9 mouse cellular contexts compared by ENCODE assay signal in the genomic region with DNA sequence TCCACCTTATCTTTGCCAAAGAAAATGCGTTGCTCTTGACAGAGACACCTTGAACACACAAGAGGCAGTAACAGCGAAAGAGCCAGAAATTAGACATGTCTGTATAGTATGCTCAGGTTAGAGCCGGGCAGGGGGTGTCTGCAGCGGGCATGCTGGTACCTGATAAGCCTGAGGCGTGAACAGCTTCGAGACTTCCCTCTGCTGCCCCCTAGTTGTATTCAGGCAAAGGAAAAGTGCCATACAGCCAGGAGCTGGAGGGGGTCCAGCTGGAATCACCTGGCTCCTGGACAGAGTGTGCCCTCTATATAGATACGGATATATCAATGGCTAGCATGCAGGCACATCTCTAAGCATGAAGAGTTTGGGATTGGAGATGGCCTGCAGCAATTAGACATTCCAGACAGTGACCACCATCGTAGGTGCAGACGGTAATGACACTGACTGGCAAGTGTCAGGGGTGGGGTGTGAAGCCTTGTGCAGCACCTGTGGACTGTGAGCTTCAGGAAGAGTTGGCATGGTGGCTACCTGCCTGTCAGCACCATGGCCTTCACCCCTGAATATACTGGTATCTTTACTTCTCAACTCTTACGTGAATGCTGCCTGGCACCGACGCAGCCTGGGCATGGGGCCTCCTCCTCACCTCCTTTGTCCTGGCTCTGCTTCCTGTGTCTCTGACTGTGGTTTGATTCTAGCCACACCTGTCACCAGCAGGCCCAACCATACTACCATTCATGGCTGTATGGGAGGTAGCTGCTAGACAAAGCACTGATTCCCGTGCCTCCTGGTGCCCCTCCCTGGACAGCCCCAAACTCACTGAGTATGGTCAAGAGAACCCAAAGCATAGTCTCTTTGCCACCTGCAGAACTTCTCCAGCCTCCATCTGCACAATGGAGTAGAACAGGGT. TPM values are rescaled to one million over a fixed set of nuclear protein-coding genes. Genes with fewer than 3 reads are reported as not detected.
A peak's percentile ranks its signal among the peaks of the same experiment; 100 is the strongest.
DNase-seq lines count a peak whose midpoint lies in the region; ATAC-seq and TF ChIP-seq lines count a peak whose summit lies in the region.
"Had no signal": no experiment of that assay in that cellular context is flagged by ENCODE, and none has a peak within 500 bp of the region (broad histone marks: within the 10 kb centered on the region; RNA-seq: fewer than 3 reads in every experiment).

No protein-coding gene starts in this region.

- no peaks in the 10 kb centered on the region for H3K9me3 ChIP-seq in heart, postnatal 0 days (replicated peaks; ENCODE audit: control insufficient read depth, low read length)
- H3K9me3 ChIP-seq in lung, embryonic 14.5 days (ENCODE audit: low read depth, low read length), result no peaks in the 10 kb centered on the region
- no peaks in the 10 kb centered on the region for H3K9me3 ChIP-seq in neural tube, embryonic 15.5 days (replicated peaks)

- H3K27ac ChIP-seq in testis, adult 2 months (ENCODE audit: control insufficient read depth, insufficient read depth, low read depth, low read length), result no peak overlapping the region
- H3K27ac ChIP-seq in heart, postnatal 0 days (ENCODE audit: low read depth), result no peak overlapping the region
- no peak overlapping the region for H3K27ac ChIP-seq in lung, embryonic 14.5 days (ENCODE audit: low read depth)
- no peak overlapping the region for H3K27ac ChIP-seq in neural tube, embryonic 15.5 days (replicated peaks)

- no peak overlapping the region for H3K4me2 ChIP-seq in heart, postnatal 0 days (ENCODE audit: low read depth, low read length)
- H3K4me2 ChIP-seq in lung, embryonic 14.5 days, result no peak overlapping the region
- no peak overlapping the region for H3K4me2 ChIP-seq in neural tube, embryonic 15.5 days

- no peak overlapping the region for H3K4me3 ChIP-seq in testis, adult 2 months (ENCODE audit: control insufficient read depth, low read depth, low read length)
- no peak overlapping the region for H3K4me3 ChIP-seq in heart, postnatal 0 days (ENCODE audit: low read depth, low read length)
- no peak overlapping the region for H3K4me3 ChIP-seq in lung, embryonic 14.5 days (ENCODE audit: low read depth, low read length)
- H3K4me3 ChIP-seq in neural tube, embryonic 15.5 days (replicated peaks), result no peak overlapping the region
- H3K4me3 ChIP-seq: myocyte had no signal

- no peak for TF ChIP-seq POLR2A in testis, adult 2 months (IDR thresholded peaks at IDR 0.05; ENCODE audit: control insufficient read depth, low read depth, low read length)

- TF ChIP-seq CTCF in testis, adult 2 months (IDR thresholded peaks at IDR 0.05; ENCODE audit: control insufficient read depth, insufficient read depth, insufficient replicate concordance, low read depth, low read length), result peak; percentile 24; the same call in 1 of the 2 replicates
- TF ChIP-seq CTCF in heart, postnatal 0 days (IDR thresholded peaks at IDR 0.05; ENCODE audit: low read depth), result peak; percentile 62
- peak; percentile 58 for TF ChIP-seq CTCF in lung, embryonic 14.5 days (IDR thresholded peaks at IDR 0.05; ENCODE audit: low read depth)

- H3K27me3 ChIP-seq in testis, adult 2 months (ENCODE audit: control insufficient read depth, insufficient read depth, low read length), result no peaks in the 10 kb centered on the region
- no peaks in the 10 kb centered on the region for H3K27me3 ChIP-seq in heart, postnatal 0 days (ENCODE audit: control insufficient read depth, insufficient read depth, low read length)
- H3K27me3 ChIP-seq in lung, embryonic 14.5 days (ENCODE audit: insufficient read depth, low read length), result no peaks in the 10 kb centered on the region
- H3K27me3 ChIP-seq in neural tube, embryonic 15.5 days (replicated peaks), result no peaks in the 10 kb centered on the region

- WGBS in heart, postnatal 0 days, result 56% methylated on average over 13 of the region's 13 CpGs
- WGBS in lung, embryonic 14.5 days, result 70% methylated on average over 13 of the region's 13 CpGs
- WGBS in neural tube, embryonic 15.5 days, result 73% methylated on average over 13 of the region's 13 CpGs

- peak; percentile 48 for ATAC-seq in heart, postnatal 0 days (ENCODE audit: insufficient read depth, low read depth)
- ATAC-seq in lung, embryonic 14.5 days (ENCODE audit: insufficient read depth), result no peak
- no peak for ATAC-seq in neural tube, embryonic 15.5 days (ENCODE audit: low FRiP score)

- no peak overlapping the region for H3K9ac ChIP-seq in heart, postnatal 0 days (replicated peaks; ENCODE audit: low read depth, low read length)
- no peak overlapping the region for H3K9ac ChIP-seq in lung, embryonic 14.5 days
- H3K9ac ChIP-seq in neural tube, embryonic 15.5 days (replicated peaks), result no peak overlapping the region

- TF ChIP-seq EP300 in heart, postnatal 0 days (IDR thresholded peaks at IDR 0.05; ENCODE audit: low read depth), result no peak

- H3K36me3 ChIP-seq in testis, adult 2 months (ENCODE audit: control insufficient read depth, insufficient read depth, low read length), result no peaks in the 10 kb centered on the region
- no peaks in the 10 kb centered on the region for H3K36me3 ChIP-seq in heart, postnatal 0 days (replicated peaks; ENCODE audit: control insufficient read depth, insufficient read depth, low read length)
- no peaks in the 10 kb centered on the region for H3K36me3 ChIP-seq in lung, embryonic 14.5 days (ENCODE audit: insufficient read depth)
- H3K36me3 ChIP-seq in neural tube, embryonic 15.5 days, result no peaks in the 10 kb centered on the region

- peak; percentile 54 for DNase-seq in adrenal gland, postnatal 14 days
- no peak for DNase-seq in adrenal gland, adult 18-20 months (ENCODE audit: low spot score in 2 of 2)
- DNase-seq in testis, postnatal 10 days (ENCODE audit: low spot score), result no peak
- DNase-seq in heart, postnatal 0 days (ENCODE audit: low spot score), result peak; percentile 44
- peak; percentile 62 for DNase-seq in lung, embryonic 14.5 days
- DNase-seq in urinary bladder, postnatal 36 days (ENCODE audit: low spot score in 2 of 2), result no peak

- H3K4me1 ChIP-seq in testis, adult 2 months (ENCODE audit: control insufficient read depth, insufficient read depth, low read length), result peaks cover 9% of the 10 kb centered on the region; the same call in 1 of the 2 replicates
- peaks cover 51% of the 10 kb centered on the region for H3K4me1 ChIP-seq in heart, postnatal 0 days (ENCODE audit: control insufficient read depth, insufficient read depth)
- peaks cover 32% of the 10 kb centered on the region for H3K4me1 ChIP-seq in lung, embryonic 14.5 days (ENCODE audit: insufficient read depth)
- H3K4me1 ChIP-seq in neural tube, embryonic 15.5 days, result peaks cover 38% of the 10 kb centered on the region

RNA-seq across cellular contexts. Expression of a gene that starts 54.0 kb away (rescaled TPM):
- 46.5 and 62.1 TPM in 2 replicates for total RNA-seq in adrenal gland, postnatal 14 days (2021)
- total RNA-seq in adrenal gland, adult 18-20 months (2021), result 10 to 100 TPM; 52.1 to 52.6 TPM
- 54.3 and 55.2 TPM in 2 replicates for polyA plus RNA-seq in testis, adult 2 months (2012; rRNA removed)
- total RNA-seq in heart, postnatal 0 days (2014; rRNA removed; ENCODE audit: low replicate concordance), result 56.9 and 81.7 TPM in 2 replicates
- polyA plus RNA-seq in heart, postnatal 0 days (2015; fragmentation: Nextera tagmentation; extraction: Ambion mirVana), result 4.9 and 5.5 TPM in 2 replicates
- polyA plus RNA-seq in lung, embryonic 14.5 days (2014; fragmentation: Nextera tagmentation; extraction: Ambion mirVana), result 9.1 and 10.3 TPM in 2 replicates
- polyA plus RNA-seq in neural tube, embryonic 15.5 days (2015; fragmentation: Nextera tagmentation; extraction: Ambion mirVana), result 3.6 and 5.1 TPM in 2 replicates

Comparison
In these comparisons a context has a peak if more than half of its experiments do, and no peak if none do; other contexts are left out.
1. DNase-seq: peak in adrenal gland, postnatal 14 days (single experiment), heart, postnatal 0 days (single experiment) and lung, embryonic 14.5 days (single experiment); none in adrenal gland, adult 18-20 months (0 of 2), testis, postnatal 10 days (single experiment) and urinary bladder, postnatal 36 days (0 of 2).
2. Peak in every context shown above with its lines, with median percentiles within 50 percentile points of each other: CTCF ChIP-seq.